Mouse (Mus musculus): Measurements from ENCODE around the gene Olfr1173.

The Olfr1173 gene

GRCm38 (mm10) chr2:88279775-88280174, at the start of gene Olfr1173:
Gene Olfr1173 (minus strand): TSS chr2:88279875.
- no peak for DNase-seq (ENCODE audit: extremely low spot score, low read depth, low spot score)

- no peak for DNase-seq (ENCODE audit: extremely low spot score, low read depth, low spot score)
Observed at GRCm38 (mm10) chr2:88327115-88327514, 47.4 kb upstream of the Olfr1173 start, which contains the start of gene Olfr1175-ps. Gene Olfr1175-ps (minus strand): TSS chr2:88327215.

- DNase-seq (ENCODE audit: extremely low spot score, low read depth, low spot score), result no peak
Observed at GRCm38 (mm10) chr2:88315035-88315434, 35.4 kb upstream of the Olfr1173 start, which contains the start of gene Olfr1174-ps. Gene Olfr1174-ps (minus strand): TSS chr2:88315135.

GRCm38 (mm10) chr2:88228234-88228633, 51.4 kb downstream of the Olfr1173 start, which contains the start of gene Olfr1170:
Gene Olfr1170 (minus strand): TSS chr2:88228334.
- DNase-seq (ENCODE audit: extremely low spot score, low read depth, low spot score), result no peak
